Mouse (Mus musculus) hindbrain, embryonic 11.5 days (tissue): ENCODE results near the gene Fabp7. TPM values are rescaled to one million over a fixed set of nuclear protein-coding genes. Genes with fewer than 3 reads are reported as not detected.

Source experiments
- ATAC-seq: fragments of 200-750 bp; cut with Nextera tagmentation; 2 replicates; pipeline ENCODE4 v1.8.0; 2017; ENCODE audit warnings: mild to moderate bottlenecking, moderate TSS enrichment, moderate library complexity; ENCODE audit not compliant: low FRiP score
- DNase-seq: peaks from one replicate; pipeline ENCODE4 v3.0.0-alpha.2; 2015; ENCODE audit warnings: low spot score
- H3K27ac ChIP-seq: fragments of 300-500 bp; sonication (generic); 2 replicates; pipeline ENCODE4 v1.5.1; 2014; ENCODE audit warnings: mild to moderate bottlenecking, low read depth, low read length
- H3K27me3 ChIP-seq: fragments of 300-500 bp; sonication (generic); 2 replicates; pipeline ENCODE4 v1.6.1; 2014; ENCODE audit warnings: mild to moderate bottlenecking, low read length, moderate library complexity, mixed read lengths; ENCODE audit not compliant: control insufficient read depth, insufficient read depth
- H3K36me3 ChIP-seq: fragments of 300-500 bp; sonication (generic); 2 replicates; pipeline ENCODE4 v1.6.1; 2014; ENCODE audit warnings: mild to moderate bottlenecking, low read length, moderate library complexity, mixed read lengths; ENCODE audit not compliant: control insufficient read depth, insufficient read depth
- H3K4me1 ChIP-seq: fragments of 300-500 bp; sonication (generic); replicated peaks from 2 replicates; pipeline ENCODE4 v1.6.1; 2014; ENCODE audit warnings: low read length, mixed read lengths; ENCODE audit not compliant: control insufficient read depth, insufficient read depth
- H3K4me2 ChIP-seq: fragments of 300-500 bp; sonication (generic); replicated peaks from 2 replicates; pipeline ENCODE4 v1.6.1; 2014; ENCODE audit warnings: mild to moderate bottlenecking, low read depth, low read length
- H3K4me3 ChIP-seq: fragments of 300-500 bp; sonication (generic); 2 replicates; pipeline ENCODE4 v1.5.1; 2014; ENCODE audit warnings: low read depth, low read length
- H3K9ac ChIP-seq: fragments of 300-500 bp; sonication (generic); 2 replicates; pipeline ENCODE4 v1.6.1; 2014; ENCODE audit warnings: low read depth, low read length
- H3K9me3 ChIP-seq: fragments of 300-500 bp; sonication (generic); 2 replicates; pipeline ENCODE4 v1.6.1; 2016; ENCODE audit warnings: low read length; ENCODE audit not compliant: control insufficient read depth
- WGBS: fragments of 180-500 bp; shearing (Covaris S2); extraction: QIAGEN DNeasy Blood & Tissue Kit; methylation state at CpG from one replicate; pipeline ENCODE4 v1.1.7; 2014; 5-methylcytosine and 5-hydroxymethylcytosine counted together
- polyA plus RNA-seq: library from polyadenylated mRNA; unstranded; fragments of >200 nt; fragmentation: Nextera tagmentation; extraction: Ambion mirVana; gene quantifications from 2 replicates; pipeline ENCODE4 v1.2.1, GENCODE M21; 2014

Gene Fabp7
- polyA plus RNA-seq, 1 experiment from 2014 or later, result 1,341 TPM

DNA sequence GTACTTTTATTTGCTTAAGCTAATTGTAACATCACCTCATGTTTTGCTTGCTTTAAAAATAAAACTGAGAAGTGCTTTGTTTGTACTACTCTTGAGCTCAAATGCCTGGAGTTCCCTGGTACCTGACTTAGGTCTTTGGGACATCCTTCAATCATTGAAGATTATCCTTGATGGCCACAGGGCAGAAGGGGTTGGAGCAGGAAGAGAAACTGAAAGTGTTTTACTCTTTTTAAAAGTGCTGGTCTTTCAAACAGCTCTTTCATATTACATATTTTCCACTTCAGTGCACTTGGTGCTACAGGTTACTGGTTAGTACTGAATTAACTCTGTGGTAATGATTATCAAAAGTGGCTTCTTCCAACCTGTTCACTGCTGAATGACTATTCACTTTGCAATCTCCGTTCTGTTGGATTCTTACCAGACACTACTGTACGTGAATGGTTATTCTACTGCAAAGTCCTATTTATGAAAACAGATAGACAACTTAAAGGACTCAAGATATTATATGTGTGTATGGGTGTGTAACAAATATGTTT, 29.4 kb upstream of the Fabp7 start:
- no peak overlapping the region for H3K9ac ChIP-seq
- 92% methylated on average over 2 of the region's 2 CpGs for WGBS
- H3K36me3 ChIP-seq, result no peaks in the 10 kb centered on the region
- no peaks in the 10 kb centered on the region for H3K9me3 ChIP-seq
- ATAC-seq, result no peak
- H3K4me3 ChIP-seq, result no peak overlapping the region
- no peak for DNase-seq
- H3K27ac ChIP-seq, result no peak overlapping the region
- H3K4me2 ChIP-seq, result no peak overlapping the region
- H3K4me1 ChIP-seq, result no peaks in the 10 kb centered on the region
- no peaks in the 10 kb centered on the region for H3K27me3 ChIP-seq

DNA sequence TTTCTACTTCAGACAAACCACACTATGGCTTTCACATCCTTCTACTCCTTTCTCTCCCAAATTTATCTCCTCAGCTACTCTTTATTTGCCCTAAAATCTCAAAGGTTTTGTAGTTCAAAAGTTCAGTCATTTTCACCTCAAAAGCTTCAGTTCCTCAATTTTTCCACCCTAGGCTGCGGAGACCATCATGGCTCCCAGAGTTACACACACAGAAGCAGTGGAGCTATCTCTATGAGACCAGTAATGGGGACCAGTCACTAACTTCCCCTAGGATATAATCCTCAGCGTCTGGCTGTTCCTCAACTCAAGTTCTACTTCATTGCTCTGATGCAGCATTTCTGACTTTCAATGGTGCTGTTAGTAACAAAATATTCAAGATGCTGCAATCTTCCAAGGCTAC, 25.7 kb upstream of the Fabp7 start:
- Histone ChIP-seq H3K4me3 (no peak overlapping the region), H3K9me3 (no peaks in the 10 kb centered on the region), H3K27me3 (no peaks in the 10 kb centered on the region), H3K4me2 (no peak overlapping the region), H3K27ac (no peak overlapping the region), H3K36me3 (no peaks in the 10 kb centered on the region), H3K9ac (no peak overlapping the region), H3K4me1 (no peaks in the 10 kb centered on the region)
- ATAC-seq (no peak), DNase-seq (no peak)
- 94% methylated on average over 2 of the region's 2 CpGs for WGBS

DNA sequence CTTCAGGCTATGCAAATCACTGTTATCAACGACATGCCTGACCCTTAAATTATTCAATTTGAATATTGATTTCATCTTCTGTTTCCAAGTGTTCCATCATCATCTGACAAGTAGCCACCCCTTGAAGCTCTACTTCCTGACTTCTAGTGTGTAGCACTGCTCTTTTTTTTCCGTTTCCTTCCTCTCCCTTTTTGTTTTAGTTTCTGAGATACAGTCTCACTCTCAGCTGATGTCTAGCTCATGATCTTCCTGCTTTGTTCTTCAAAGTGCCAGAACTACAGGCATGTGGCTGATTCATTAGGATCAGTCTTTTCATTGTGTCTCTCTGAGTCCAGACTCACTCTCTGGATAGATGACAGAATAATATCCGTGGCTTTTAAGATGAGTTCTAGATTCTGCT, 24.0 kb upstream of the Fabp7 start:
- 81% methylated on average over 3 of the region's 3 CpGs for WGBS
- H3K4me2 ChIP-seq, result no peak overlapping the region
- DNase-seq, result no peak
- no peaks in the 10 kb centered on the region for H3K27me3 ChIP-seq
- H3K36me3 ChIP-seq, result no peaks in the 10 kb centered on the region
- H3K4me1 ChIP-seq, result no peaks in the 10 kb centered on the region
- no peaks in the 10 kb centered on the region for H3K9me3 ChIP-seq
- H3K4me3 ChIP-seq, result no peak overlapping the region
- no peak overlapping the region for H3K9ac ChIP-seq
- no peak for ATAC-seq
- H3K27ac ChIP-seq, result no peak overlapping the region

DNA sequence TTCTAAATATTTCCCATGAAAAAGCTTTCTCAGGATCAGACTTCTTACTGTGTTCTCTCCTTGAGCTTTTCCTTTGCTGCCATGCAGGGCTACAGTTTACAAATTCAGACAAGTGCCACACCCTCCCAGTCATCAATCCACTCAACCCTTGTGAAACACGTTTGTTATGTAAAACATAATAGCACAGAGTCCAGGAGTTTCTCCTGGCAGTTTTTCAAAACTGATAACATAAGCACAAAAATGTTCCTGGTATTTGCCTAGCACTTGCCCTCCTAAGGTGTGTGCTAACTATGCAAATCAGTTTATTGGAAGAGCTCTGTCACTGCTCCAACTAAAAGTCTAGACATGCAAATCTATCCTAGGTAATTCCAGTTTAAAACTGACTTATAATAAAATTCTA, 21.6 kb upstream of the Fabp7 start:
- H3K4me1 ChIP-seq, result no peaks in the 10 kb centered on the region
- no peak overlapping the region for H3K27ac ChIP-seq
- DNase-seq (no peak), ATAC-seq (no peak)
- H3K36me3 ChIP-seq, result no peaks in the 10 kb centered on the region
- H3K9ac ChIP-seq, result no peak overlapping the region
- no peaks in the 10 kb centered on the region for H3K27me3 ChIP-seq
- H3K4me2 ChIP-seq, result no peak overlapping the region
- no peaks in the 10 kb centered on the region for H3K9me3 ChIP-seq
- H3K4me3 ChIP-seq, result no peak overlapping the region
- 45% methylated on average over 1 of the region's 1 CpGs for WGBS

DNA sequence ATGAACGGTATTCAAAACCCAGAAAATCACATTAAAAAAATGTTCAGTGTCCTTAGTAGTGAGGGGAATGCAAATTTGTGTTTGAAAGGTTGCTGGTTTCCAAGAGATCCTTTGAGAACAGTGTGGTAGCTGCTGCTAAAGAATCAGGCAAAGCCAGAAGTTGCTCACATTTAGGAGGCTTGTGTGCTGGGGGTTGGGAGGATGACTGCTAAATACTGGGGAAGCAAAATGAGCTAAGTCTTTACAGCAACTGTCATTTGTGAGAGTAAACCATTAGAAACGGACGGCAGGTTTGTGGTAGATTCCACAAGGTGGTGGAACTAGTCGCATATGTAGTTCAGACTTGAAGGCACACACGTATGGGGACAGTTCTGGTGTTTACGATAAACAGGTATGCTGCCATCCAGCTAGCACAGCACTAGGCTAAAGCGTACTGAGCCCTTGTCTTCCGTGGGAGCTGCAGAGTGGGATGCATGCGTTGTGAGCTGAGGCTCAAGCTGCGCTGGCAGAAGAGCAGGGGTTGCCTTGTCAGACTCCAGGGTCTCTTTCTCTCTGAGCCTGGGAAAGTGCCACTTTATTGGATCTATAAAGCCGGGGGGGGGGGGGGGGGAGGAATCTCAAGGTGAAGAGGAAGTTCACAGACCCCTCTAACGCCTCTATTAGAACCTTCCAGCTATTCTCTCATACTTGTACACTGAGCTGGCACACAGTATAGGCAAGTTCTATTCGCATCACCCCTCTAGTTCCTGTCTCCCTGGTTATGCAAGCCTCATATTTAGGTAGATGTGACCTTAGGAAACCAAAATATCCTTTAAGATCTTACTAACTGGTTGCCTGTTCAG, 1.2 kb upstream of the Fabp7 start:
- Histone ChIP-seq H3K4me1 (peaks cover 6% of the 10 kb centered on the region), H3K27ac (peak overlapping the region; percentile 88), H3K4me3 (0 out of 2 replicates have a peak overlapping the region, but pooled peaks have one; percentile 4), H3K9ac (peak overlapping the region; percentile 31; the same call in 1 of the 2 replicates), H3K9me3 (no peaks in the 10 kb centered on the region), H3K27me3 (no peaks in the 10 kb centered on the region), H3K4me2 (peak overlapping the region; percentile 25; the same call in 1 of the 2 replicates), H3K36me3 (no peaks in the 10 kb centered on the region)
- WGBS, result 26% methylated on average over 12 of the region's 13 CpGs
- DNase-seq (peak; percentile 45), ATAC-seq (peak; percentile 72)

- H3K4me2 ChIP-seq, result peak overlapping the region; percentile 46
- no peaks in the 10 kb centered on the region for H3K36me3 ChIP-seq
- ATAC-seq (peak; percentile 94), DNase-seq (peak; percentile 90)
- peak overlapping the region; percentile 88 for H3K27ac ChIP-seq
- 4% methylated on average over 7 of the region's 7 CpGs for WGBS
- peak overlapping the region; percentile 72 for H3K9ac ChIP-seq
- H3K4me3 ChIP-seq, result peak overlapping the region; percentile 52
- no peaks in the 10 kb centered on the region for H3K27me3 ChIP-seq
- no peaks in the 10 kb centered on the region for H3K9me3 ChIP-seq
- peaks cover 6% of the 10 kb centered on the region for H3K4me1 ChIP-seq
Observed at GRCm38 (mm10) chr10:57784131-57784875, 378 bp upstream of the Fabp7 start.

GRCm38 (mm10) chr10:57785552-57785951, 871 bp downstream of the Fabp7 start:
- H3K4me3 ChIP-seq, result peak overlapping the region; percentile 52
- no peaks in the 10 kb centered on the region for H3K27me3 ChIP-seq
- WGBS, result 38% methylated on average over 2 of the region's 2 CpGs
- peak; percentile 20 for DNase-seq
- no peaks in the 10 kb centered on the region for H3K9me3 ChIP-seq
- ATAC-seq, result no peak
- peak overlapping the region; percentile 72 for H3K9ac ChIP-seq
- peaks cover 6% of the 10 kb centered on the region for H3K4me1 ChIP-seq
- peak overlapping the region; percentile 88 for H3K27ac ChIP-seq
- no peaks in the 10 kb centered on the region for H3K36me3 ChIP-seq
- H3K4me2 ChIP-seq, result peak overlapping the region; percentile 46

- Histone ChIP-seq H3K9me3 (no peaks in the 10 kb centered on the region; the same call in 1 of the 2 replicates), H3K27ac (no peak overlapping the region), H3K9ac (no peak overlapping the region), H3K36me3 (no peaks in the 10 kb centered on the region), H3K4me1 (no peaks in the 10 kb centered on the region), H3K4me3 (no peak overlapping the region), H3K27me3 (no peaks in the 10 kb centered on the region), H3K4me2 (no peak overlapping the region)
- DNase-seq (no peak), ATAC-seq (no peak)
- WGBS, result 100% methylated on average over 1 of the region's 1 CpGs
Observed at GRCm38 (mm10) chr10:57792957-57793356, 8.3 kb downstream of the Fabp7 start.
